Mouse (Mus musculus) stomach, embryonic 15.5 days (tissue): Measurements from ENCODE around the gene Rapgef2. TPM values are rescaled to one million over a fixed set of nuclear protein-coding genes. Genes with fewer than 3 reads are reported as not detected.

Source experiments
- ATAC-seq: fragments of 200-750 bp; cut with Nextera tagmentation; 2 replicates; pipeline ENCODE4 v1.8.0; 2017; ENCODE audit warnings: low read depth, moderate number of reproducible peaks, moderate TSS enrichment; ENCODE audit not compliant: insufficient read depth, low FRiP score
- H3K27ac ChIP-seq: fragments of 300-500 bp; sonication (generic); 2 replicates; pipeline ENCODE4 v1.5.1; 2015; ENCODE audit warnings: mild to moderate bottlenecking, inconsistent platforms
- H3K27me3 ChIP-seq: fragments of 300-500 bp; sonication (generic); replicated peaks from 2 replicates; pipeline ENCODE4 v1.6.1; 2015; ENCODE audit warnings: inconsistent platforms
- H3K36me3 ChIP-seq: fragments of 300-500 bp; sonication (generic); 2 replicates; pipeline ENCODE4 v1.6.1; 2015; ENCODE audit warnings: inconsistent platforms
- H3K4me1 ChIP-seq: fragments of 300-500 bp; sonication (generic); 2 replicates; pipeline ENCODE4 v1.6.1; 2015; ENCODE audit warnings: inconsistent platforms
- H3K4me2 ChIP-seq: fragments of 300-500 bp; sonication (generic); 2 replicates; pipeline ENCODE4 v1.6.1; 2015; ENCODE audit warnings: mild to moderate bottlenecking, inconsistent platforms
- H3K4me3 ChIP-seq: fragments of 300-500 bp; sonication (generic); replicated peaks from 2 replicates; pipeline ENCODE4 v1.5.1; 2015; ENCODE audit warnings: inconsistent platforms
- H3K9ac ChIP-seq: fragments of 300-500 bp; sonication (generic); 2 replicates; pipeline ENCODE4 v1.6.1; 2015; ENCODE audit warnings: inconsistent platforms
- H3K9me3 ChIP-seq: fragments of 300-500 bp; sonication (generic); 2 replicates; pipeline ENCODE4 v1.6.1; 2016; ENCODE audit warnings: inconsistent platforms
- WGBS: fragments of 180-500 bp; shearing (Covaris S2); methylation state at CpG from one replicate; pipeline ENCODE4 v1.1.7; 2015; 5-methylcytosine and 5-hydroxymethylcytosine counted together
- polyA plus RNA-seq: library from polyadenylated mRNA; unstranded; fragments of >200 nt; fragmentation: Nextera tagmentation; extraction: Ambion mirVana; gene quantifications from 2 replicates; pipeline ENCODE4 v1.2.1, GENCODE M21; 2015

Rapgef2 gene
- polyA plus RNA-seq: 5.4 and 5.6 TPM in 2 replicates

DNA sequence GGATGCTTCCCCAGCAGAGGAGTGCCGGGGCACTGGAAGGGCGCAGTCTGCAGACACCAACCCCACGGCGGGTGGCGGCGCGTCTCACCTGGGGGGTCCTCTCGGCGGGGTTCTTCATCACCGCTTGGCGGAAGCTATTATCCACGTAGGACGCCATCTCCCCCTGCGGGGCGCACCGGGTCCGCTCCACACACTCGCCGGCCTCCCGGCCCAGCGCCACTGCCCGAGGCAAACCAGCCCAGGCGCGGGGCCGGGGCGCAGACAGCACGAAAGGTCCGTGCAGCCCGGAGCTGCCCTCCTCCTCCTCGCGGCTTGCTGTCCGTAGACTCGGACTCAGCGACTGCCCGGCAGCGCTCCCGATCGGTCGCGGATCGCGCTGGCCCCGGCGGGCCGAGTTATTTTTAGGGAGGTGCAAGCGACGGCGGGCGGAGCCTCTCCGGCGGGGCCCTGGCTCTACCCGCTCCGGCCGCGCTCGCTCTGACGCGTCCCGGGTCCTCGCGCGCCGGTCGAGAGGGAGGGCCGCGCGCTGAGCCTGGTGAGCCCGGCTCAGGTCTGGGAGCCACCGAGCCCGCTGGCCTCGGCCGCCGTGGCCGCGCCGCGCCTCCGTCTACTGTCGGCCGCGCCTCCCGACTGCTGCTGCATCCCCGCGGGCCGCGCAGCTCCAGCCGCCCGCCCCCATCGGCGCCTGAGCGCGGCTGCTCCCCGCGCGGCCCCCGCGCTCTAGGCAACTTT is at the start of gene Rapgef2:
Rapgef2 (minus strand) TSS at position 142 of the 732 bp plus-strand sequence.
- peak; percentile 74 for ATAC-seq
- H3K9ac ChIP-seq: peak within 1 kb of the TSS; percentile 92
- peak within 1 kb of the TSS; percentile 96 for H3K27ac ChIP-seq
- no peaks in the 10 kb centered on the region for H3K27me3 ChIP-seq
- peak within 1 kb of the TSS; percentile 87 for H3K4me2 ChIP-seq
- H3K4me1 ChIP-seq: peaks cover 19% of the 10 kb centered on the region
- no peaks in the 10 kb centered on the region for H3K9me3 ChIP-seq
- WGBS: under 1% methylated on average over 68 of the region's 97 CpGs
- H3K4me3 ChIP-seq: peak within 1 kb of the TSS; percentile 88
- no peaks in the 10 kb centered on the region for H3K36me3 ChIP-seq

DNA sequence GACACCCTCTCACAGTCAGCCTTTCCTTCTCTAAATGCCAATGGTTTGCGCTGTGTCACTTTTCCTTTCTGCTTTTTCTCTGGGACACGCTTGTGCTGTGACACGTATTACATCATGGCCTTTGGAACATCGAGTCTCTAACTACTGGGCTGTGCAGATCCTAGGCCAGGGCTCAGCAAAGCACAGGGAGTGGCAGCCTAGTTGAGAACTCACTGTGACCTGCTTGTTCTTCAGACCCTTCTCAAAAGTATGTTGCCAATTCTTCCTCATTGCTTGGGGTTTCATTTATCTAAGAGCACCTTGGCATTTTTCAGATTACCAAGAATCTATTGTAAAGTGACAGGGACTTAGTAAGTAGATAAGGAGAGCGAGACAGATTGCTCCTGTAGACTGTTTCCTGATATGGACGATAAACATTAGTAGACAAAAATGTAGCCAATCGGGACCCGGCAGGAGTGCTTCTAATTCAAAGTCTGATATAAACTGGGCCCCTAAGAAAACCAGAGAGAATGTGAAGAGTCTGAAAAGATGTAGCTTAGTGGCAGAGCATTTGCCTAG is 47.4 kb upstream of the Rapgef2 start:
- H3K27me3 ChIP-seq: no peaks in the 10 kb centered on the region
- H3K4me2 ChIP-seq: no peak overlapping the region
- no peak overlapping the region for H3K4me3 ChIP-seq
- no peaks in the 10 kb centered on the region for H3K36me3 ChIP-seq
- no peaks in the 10 kb centered on the region for H3K4me1 ChIP-seq
- H3K27ac ChIP-seq: no peak overlapping the region
- 71% methylated on average over 8 of the region's 8 CpGs for WGBS
- no peaks in the 10 kb centered on the region for H3K9me3 ChIP-seq
- no peak; the same call in 1 of the 2 replicates for ATAC-seq
- H3K9ac ChIP-seq: no peak overlapping the region

DNA sequence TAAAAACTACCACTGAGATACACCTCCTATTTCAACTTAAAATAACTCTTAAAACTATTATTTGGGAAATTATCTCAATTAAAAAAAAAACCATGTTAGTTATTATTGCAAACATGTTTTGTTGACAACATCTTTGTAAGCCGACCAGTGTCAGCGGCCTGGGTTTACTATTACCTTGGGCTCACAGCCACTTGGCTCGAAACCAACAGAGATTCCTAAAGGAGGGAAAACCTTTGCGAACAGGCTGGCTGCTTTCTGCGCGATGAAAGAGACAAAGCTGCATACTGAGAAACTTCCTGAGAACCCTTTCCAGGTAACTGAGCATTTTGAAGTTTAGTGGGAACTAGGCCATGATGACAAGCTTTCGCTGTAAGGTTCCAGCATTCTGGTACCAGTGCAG is 46.7 kb upstream of the Rapgef2 start:
- WGBS: 67% methylated on average over 7 of the region's 7 CpGs
- H3K9me3 ChIP-seq: no peaks in the 10 kb centered on the region
- no peak overlapping the region for H3K9ac ChIP-seq

DNA sequence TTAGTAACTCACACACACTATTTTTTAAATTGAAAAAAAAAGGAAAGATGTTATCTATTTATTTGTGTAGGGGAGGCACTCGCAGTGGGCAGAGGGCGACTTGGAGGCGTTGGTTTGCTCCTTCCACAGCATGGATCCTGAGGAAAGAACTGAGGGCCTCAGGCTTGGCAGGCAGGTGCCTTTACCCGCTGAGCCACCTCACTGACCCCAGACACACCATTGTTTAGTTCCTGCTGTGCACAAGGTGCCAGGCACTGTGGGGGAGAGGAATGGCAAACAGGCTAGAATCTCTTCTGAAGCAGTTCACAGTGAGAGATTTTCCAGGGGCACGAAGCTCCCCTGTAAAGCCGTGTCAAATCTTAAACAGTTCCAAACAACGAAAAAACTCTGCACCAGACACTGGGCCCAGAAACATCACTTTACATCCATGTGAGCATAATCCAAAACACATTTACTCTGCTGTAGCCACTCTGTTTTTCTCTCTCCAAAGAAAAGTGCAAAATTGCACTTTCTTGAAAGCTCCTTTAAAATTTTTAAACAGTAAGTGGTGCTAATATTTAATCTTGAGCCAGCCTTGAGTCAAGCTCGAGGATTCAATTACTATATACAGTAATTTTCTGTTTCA is 43.5 kb upstream of the Rapgef2 start:
- no peak for ATAC-seq
- 32% methylated on average over 8 of the region's 8 CpGs for WGBS

More for the DNA sequence above, 46.7 kb upstream of the Rapgef2 start:
- Histone ChIP-seq H3K4me3 (no peak overlapping the region), H3K27ac (no peak overlapping the region), H3K4me1 (no peaks in the 10 kb centered on the region), H3K27me3 (no peaks in the 10 kb centered on the region), H3K4me2 (no peak overlapping the region), H3K36me3 (no peaks in the 10 kb centered on the region)
- ATAC-seq: no peak

DNA sequence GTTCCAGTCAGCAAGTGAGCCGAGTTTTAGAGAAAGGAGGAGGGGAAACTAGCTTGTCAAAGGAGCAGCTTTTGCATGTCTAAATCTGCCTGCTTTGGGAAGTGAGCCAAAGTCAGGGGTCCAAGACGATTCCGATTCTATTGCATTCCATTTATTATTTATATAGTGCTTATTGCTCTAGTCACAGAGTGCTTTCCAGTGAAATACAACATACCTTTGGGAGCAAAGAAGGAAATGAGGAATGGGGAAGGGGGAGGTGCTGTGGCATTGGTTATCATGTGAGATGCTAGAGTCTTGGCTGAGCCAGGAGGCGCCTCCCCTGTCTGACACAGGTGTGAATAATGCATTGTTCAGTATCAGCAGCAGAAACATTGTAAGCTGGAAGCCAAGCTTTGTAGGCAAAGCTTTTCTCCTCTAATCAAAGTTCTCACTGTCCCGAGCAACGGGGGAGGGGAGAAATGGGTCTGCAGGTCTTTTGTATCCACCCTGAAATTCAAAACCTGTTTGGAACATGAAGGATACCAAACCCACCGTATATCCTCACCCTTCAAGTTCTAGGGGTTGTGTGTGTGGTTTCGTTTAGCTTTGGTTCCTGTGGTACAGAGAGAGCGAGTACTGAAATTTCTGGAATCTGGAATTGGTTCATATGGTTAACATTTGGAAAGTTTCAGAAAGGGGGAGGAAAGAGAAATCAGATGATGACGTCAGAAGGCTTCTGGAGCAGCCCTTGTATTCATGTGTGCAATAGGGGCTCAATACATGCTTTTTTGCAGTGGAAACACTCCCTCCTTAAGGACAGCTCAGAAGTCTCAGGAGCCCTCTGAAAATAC is 38.6 kb upstream of the Rapgef2 start:
- Histone ChIP-seq H3K4me3 (0 out of 2 replicates have a peak overlapping the region, but pooled peaks have one; percentile 5), H3K4me2 (peak overlapping the region; percentile 39), H3K36me3 (no peaks in the 10 kb centered on the region), H3K27ac (peak overlapping the region; percentile 54), H3K9ac (no peak overlapping the region), H3K27me3 (no peaks in the 10 kb centered on the region), H3K4me1 (peaks cover 8% of the 10 kb centered on the region; the same call in 1 of the 2 replicates), H3K9me3 (no peaks in the 10 kb centered on the region)
- WGBS: 20% methylated on average over 10 of the region's 10 CpGs
- no peak for ATAC-seq

More for the DNA sequence above, 43.5 kb upstream of the Rapgef2 start:
- Histone ChIP-seq H3K36me3 (no peaks in the 10 kb centered on the region), H3K4me2 (no peak overlapping the region), H3K27ac (peak overlapping the region; percentile 33; the same call in 1 of the 2 replicates), H3K9ac (no peak overlapping the region), H3K27me3 (no peaks in the 10 kb centered on the region), H3K4me1 (peaks cover 6% of the 10 kb centered on the region; the same call in 1 of the 2 replicates), H3K4me3 (no peak overlapping the region), H3K9me3 (no peaks in the 10 kb centered on the region)

GRCm38 (mm10) chr3:79314006-79314698 is 27.8 kb upstream of the Rapgef2 start:
- Histone ChIP-seq H3K4me2 (no peak overlapping the region), H3K4me1 (no peaks in the 10 kb centered on the region), H3K36me3 (no peaks in the 10 kb centered on the region), H3K27me3 (no peaks in the 10 kb centered on the region), H3K27ac (no peak overlapping the region), H3K9me3 (no peaks in the 10 kb centered on the region), H3K9ac (no peak overlapping the region), H3K4me3 (no peak overlapping the region)
- ATAC-seq: no peak
- 60% methylated on average over 10 of the region's 10 CpGs for WGBS

DNA sequence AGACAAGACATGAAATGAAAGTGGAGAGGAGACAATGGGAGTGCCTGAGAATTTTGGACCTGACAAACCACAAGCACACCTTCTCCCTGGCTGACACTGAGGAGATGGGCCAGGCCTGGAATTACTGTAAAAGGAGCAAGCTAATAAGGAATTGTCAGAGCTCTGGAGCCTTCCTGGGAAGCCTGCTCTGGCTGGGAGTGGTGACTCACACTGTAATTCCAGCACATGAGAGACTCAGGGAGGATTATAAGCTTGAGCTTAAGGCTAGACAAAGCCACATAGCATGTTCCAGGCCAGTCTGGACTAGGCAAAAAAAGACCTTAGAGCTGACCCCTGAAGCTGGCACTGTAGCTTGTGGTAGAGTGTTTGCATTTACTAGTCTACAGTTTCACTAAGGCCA is 25.6 kb upstream of the Rapgef2 start:
- Histone ChIP-seq H3K4me3 (no peak overlapping the region), H3K27ac (no peak overlapping the region), H3K27me3 (no peaks in the 10 kb centered on the region)

GRCm38 (mm10) chr3:79310184-79310583 is 23.9 kb upstream of the Rapgef2 start:
- H3K27ac ChIP-seq: no peak overlapping the region
- no peak for ATAC-seq
- WGBS: 65% methylated on average over 7 of the region's 7 CpGs
- no peak overlapping the region for H3K9ac ChIP-seq
- no peaks in the 10 kb centered on the region for H3K27me3 ChIP-seq
- H3K4me2 ChIP-seq: no peak overlapping the region
- H3K36me3 ChIP-seq: no peaks in the 10 kb centered on the region
- H3K4me3 ChIP-seq: no peak overlapping the region
- no peaks in the 10 kb centered on the region for H3K4me1 ChIP-seq
- no peaks in the 10 kb centered on the region for H3K9me3 ChIP-seq

More for the DNA sequence above, 25.6 kb upstream of the Rapgef2 start:
- Histone ChIP-seq H3K4me2 (no peak overlapping the region), H3K36me3 (no peaks in the 10 kb centered on the region), H3K9me3 (no peaks in the 10 kb centered on the region), H3K4me1 (no peaks in the 10 kb centered on the region), H3K9ac (no peak overlapping the region)
- no peak for ATAC-seq

DNA sequence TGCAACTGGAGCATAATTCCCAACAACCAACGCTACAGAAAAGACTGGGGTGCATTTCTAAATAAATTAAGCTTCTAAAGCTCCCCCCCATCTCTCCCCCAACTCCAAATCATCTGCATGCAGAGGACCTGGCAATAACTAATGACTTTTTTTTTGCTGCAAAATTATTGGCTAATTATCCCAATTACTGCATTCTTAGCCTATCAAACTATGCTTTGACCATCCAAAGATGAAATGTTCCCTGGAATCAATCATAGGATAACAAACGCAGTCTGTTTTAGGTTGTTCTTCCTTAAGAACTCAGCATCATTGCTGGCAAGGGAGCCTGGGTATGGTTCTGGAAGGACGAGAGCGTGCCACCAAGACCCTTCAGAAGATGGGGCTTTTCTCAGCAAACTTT is 22.3 kb upstream of the Rapgef2 start:
- H3K4me1 ChIP-seq: no peaks in the 10 kb centered on the region
- ATAC-seq: no peak
- no peak overlapping the region for H3K9ac ChIP-seq
- H3K4me3 ChIP-seq: no peak overlapping the region
- no peaks in the 10 kb centered on the region for H3K36me3 ChIP-seq
- 85% methylated on average over 4 of the region's 4 CpGs for WGBS
- no peaks in the 10 kb centered on the region for H3K27me3 ChIP-seq
- H3K27ac ChIP-seq: no peak overlapping the region
- H3K4me2 ChIP-seq: no peak overlapping the region
- no peaks in the 10 kb centered on the region for H3K9me3 ChIP-seq

DNA sequence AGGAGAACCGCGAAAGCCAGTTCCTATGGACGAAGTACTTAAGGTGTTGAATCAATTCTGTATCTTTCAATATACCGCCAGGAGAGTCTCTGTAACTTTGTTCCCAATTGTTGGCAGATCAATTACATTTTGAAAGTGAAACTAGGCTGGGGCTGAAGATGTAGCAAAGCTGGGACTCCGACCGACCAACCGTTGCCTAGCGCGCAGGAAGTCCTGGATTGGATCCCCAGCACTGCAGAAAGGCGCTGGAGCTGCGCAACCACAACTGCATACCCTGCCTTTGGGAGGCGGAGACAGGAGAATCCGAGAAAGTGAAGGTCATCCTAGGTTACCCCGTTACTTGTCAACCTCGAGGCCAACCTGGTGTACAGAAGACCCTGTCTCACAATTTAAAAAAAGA is 13.1 kb upstream of the Rapgef2 start:
- 85% methylated on average over 15 of the region's 15 CpGs for WGBS
- no peak for ATAC-seq
- Histone ChIP-seq H3K4me3 (no peak overlapping the region), H3K9ac (no peak overlapping the region), H3K36me3 (no peaks in the 10 kb centered on the region), H3K27ac (no peak overlapping the region), H3K4me1 (no peaks in the 10 kb centered on the region), H3K9me3 (no peaks in the 10 kb centered on the region), H3K27me3 (no peaks in the 10 kb centered on the region), H3K4me2 (no peak overlapping the region)

DNA sequence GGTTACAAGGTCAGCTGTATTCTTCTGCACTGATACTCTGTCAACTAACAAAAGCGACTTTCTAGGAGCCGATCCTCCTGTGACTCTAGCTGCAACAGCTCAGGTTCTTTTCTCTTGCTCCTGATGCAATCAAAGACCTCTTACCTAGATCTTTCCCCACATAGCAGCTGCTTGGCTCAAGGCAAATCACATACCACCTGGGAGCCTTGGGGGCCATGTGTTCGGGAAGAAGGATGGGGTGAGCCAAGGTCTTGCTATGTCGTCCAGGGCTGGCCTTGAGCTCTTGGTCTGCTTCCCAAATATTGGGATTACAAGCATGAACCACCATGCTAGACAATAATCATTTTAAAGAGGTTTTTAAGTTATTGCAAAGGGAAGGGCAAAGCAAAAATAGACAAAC is 11.0 kb upstream of the Rapgef2 start:
- no peaks in the 10 kb centered on the region for H3K36me3 ChIP-seq
- ATAC-seq: no peak
- H3K4me2 ChIP-seq: no peak overlapping the region
- no peak overlapping the region for H3K27ac ChIP-seq
- no peaks in the 10 kb centered on the region for H3K27me3 ChIP-seq
- H3K9ac ChIP-seq: no peak overlapping the region
- no peaks in the 10 kb centered on the region for H3K4me1 ChIP-seq
- 77% methylated on average over 4 of the region's 4 CpGs for WGBS
- H3K4me3 ChIP-seq: no peak overlapping the region
- no peaks in the 10 kb centered on the region for H3K9me3 ChIP-seq
